Mouse (Mus musculus) megakaryocyte, embryonic 14.5 days (primary cell): Measurements from ENCODE around the gene Krt86.

ENCODE experiments used
- FLI1 ChIP-seq: IDR thresholded peaks from 2 replicates; pipeline ENCODE4 v1.6.1; 2012; ENCODE audit warnings: low read length, inconsistent platforms, mixed read lengths
- GATA1 ChIP-seq: IDR thresholded peaks from 3 replicates; pipeline ENCODE4 v1.6.1; 2012; ENCODE audit warnings: mixed read lengths, low read length, inconsistent platforms, borderline replicate concordance

DNA sequence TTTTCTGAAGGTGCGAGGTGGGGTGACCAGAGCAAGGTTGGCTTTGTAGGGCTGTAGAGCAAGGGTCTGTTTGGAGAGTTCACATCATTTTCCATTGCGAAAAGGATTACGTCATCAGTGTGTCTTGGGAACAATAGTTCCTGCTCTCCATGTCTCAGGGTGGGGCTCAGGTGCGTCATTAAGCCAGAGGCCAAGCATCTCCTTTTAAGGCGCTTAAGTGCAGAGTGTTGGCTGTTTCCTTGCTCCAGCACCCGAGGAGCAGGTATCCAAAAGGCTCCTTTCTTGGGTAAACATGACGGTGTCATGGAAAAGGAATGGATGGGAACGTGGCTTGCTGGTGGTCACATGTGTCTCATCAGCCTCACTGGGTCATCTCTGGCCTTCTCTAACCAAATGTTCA, 18.5 kb upstream of the Krt86 start:
- TF ChIP-seq GATA1 (no peak), FLI1 (no peak)
